Mouse (Mus musculus) liver, postnatal 0 days (tissue): ENCODE results near the gene Usp43.

ENCODE experiments used
- CTCF ChIP-seq: sonication (generic); IDR thresholded peaks from 2 replicates; pipeline ENCODE4 v1.5.1; 2016; ENCODE audit warnings: antibody characterized with exemption, low read depth
- EP300 ChIP-seq: IDR thresholded peaks from 2 replicates; pipeline ENCODE4 v1.6.1; 2016; ENCODE audit warnings: antibody characterized with exemption, low read depth, mild to moderate bottlenecking

DNA sequence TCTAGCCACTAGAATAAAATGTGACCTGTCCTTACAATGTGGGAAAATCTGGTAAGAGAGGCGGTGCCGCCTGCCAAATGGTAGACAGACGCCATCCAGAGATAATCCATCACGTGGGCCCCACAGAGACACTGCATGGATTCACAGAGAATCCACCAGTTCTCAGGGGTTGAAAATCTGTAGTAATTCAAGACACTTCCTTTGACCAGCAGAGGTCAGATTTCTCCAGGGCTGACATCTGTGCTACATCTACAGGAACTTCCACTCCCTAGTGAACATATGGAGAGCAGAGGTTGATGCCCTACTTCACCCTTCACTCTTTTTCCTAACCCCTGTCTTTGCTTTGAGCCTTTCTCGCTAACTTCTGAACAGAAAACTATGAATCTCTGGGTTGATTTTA, 56.9 kb downstream of the Usp43 start:
- TF ChIP-seq CTCF (peak; percentile 23; the same call in 1 of the 2 replicates), EP300 (no peak)
